Mouse (Mus musculus) liver, embryonic 14.5 days (tissue): ENCODE measurements around the gene Arhgef40.

ENCODE experiments used
- CTCF ChIP-seq: IDR thresholded peaks from 2 replicates; pipeline ENCODE4 v1.5.1; 2016; ENCODE audit warnings: antibody characterized with exemption, low read depth, control low read depth
- EP300 ChIP-seq: IDR thresholded peaks from 2 replicates; pipeline ENCODE4 v1.6.1; 2016; ENCODE audit warnings: antibody characterized with exemption, low read depth

DNA sequence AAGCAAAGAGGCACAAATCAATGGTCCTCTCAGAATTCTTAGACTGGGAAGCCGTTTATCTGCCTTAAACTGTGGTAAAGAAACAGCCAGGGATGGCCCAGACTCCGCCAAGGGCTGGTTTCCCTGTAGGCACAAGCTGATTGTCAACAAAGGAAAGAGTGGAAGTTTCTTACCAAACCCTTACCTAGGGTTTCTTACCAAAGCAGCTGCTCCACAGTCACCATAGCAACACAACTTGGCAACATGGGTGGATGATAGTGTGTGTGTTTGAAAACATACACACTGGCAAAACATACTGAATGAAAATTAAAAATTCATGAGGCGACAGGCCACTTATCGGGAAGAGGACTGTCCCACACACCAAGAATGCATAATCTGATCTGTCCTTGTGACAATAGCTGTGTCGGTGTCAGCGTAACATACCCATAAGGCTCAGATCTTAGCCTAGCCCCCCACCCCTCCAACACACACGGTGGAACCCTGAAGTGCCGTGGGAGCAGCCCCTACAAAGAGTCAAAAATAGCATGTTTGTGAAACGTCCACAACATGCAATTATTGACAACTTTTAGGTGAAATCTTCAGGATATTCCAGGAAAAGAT lies 61.5 kb downstream of the Arhgef40 start:
- TF ChIP-seq CTCF (no peak), EP300 (no peak)
